Mouse (Mus musculus): Measurements from ENCODE around the gene Zbtb39. TPM values are rescaled to one million over a fixed set of nuclear protein-coding genes. Genes with fewer than 3 reads are reported as not detected.

Gene Zbtb39
- total RNA-seq (2012; rRNA removed) (4.8 and 5.1 TPM in 2 replicates), polyA plus RNA-seq (2012; ENCODE audit: insufficient read depth in 1 of 2, insufficient read length in 2 of 2, low read depth in 1 of 2, low replicate concordance in 2 of 2, missing spikeins in 1 of 2) (10 to 100 TPM in 1 of 2 experiments, not detected in 1; 11.0 TPM)

DNA sequence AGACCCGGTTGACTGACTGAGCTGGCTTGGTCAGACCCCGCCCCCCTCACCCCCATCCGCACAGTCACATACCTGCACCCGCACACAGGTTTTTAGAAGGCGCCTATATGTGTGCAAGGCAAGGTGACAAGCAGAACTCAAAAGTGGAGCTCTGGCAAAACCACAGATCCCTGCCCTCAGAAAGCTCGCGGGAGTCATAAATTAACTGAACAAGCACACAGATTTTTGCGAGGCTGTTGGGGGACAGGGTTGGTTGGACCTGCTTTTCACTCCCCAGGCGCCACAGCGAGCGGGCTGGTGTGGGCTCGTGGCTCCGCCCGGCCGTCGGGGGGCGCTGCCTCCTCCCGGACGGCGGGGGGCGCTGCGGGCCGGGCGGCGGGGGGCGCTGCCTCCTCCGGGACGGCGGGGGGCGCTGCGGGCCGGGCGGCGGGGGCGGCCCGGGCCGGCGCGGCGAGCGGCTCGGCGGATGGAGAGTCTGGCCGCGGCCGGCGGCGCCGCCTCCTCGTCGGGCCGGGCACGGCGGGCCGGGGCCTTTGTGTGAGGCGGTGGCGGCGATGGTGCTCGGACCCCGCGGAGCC, at the start of gene Zbtb39:
Zbtb39 (plus strand) TSS at position 456 of the 578 bp plus-strand sequence.
- H3K4me1 ChIP-seq (ENCODE audit: control insufficient read depth in 1 of 2, insufficient read depth in 2 of 2, low read length in 2 of 2) = peaks cover 5 to 23% of the 10 kb centered on the region in 2 experiments; a peak in 3 of 4 replicates
- DNase-seq (ENCODE audit: low read depth, low spot score) = peak; percentile 81

DNA sequence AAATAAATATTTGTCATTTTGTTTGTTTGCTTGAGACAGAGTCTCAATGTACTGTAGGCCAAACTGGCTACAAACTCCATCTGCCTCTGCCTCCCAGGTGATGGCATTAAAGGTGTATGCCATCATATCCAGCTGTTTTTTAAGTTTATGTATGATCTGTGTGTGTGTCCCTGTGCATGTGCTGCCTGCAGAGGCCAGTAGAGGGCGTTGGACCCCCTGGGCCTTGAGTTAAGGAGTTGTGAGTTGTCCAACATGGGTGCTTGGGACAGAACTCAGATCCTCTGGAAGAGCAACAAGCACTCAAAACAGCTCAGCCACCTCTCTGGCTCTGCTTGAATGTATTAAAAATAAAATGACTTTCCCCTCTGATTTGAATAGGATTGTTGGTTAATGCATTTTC, 48.3 kb upstream of the Zbtb39 start:
- H3K27ac ChIP-seq (ENCODE audit: control insufficient read depth, low read depth, low read length) = no peak overlapping the region
- DNase-seq (ENCODE audit: low read depth, low spot score) = peak; percentile 18
- no peaks in the 10 kb centered on the region for H3K27me3 ChIP-seq (ENCODE audit: control insufficient read depth in 1 of 2, insufficient read depth in 2 of 2, low read length in 2 of 2)
- no peaks in the 10 kb centered on the region for H3K79me2 ChIP-seq (ENCODE audit: control insufficient read depth, insufficient read depth, low read length, poor library complexity)
- no peaks in the 10 kb centered on the region; a peak in 2 of 4 replicates for H3K36me3 ChIP-seq (ENCODE audit: control insufficient read depth in 1 of 2, insufficient read depth in 2 of 2, low read length in 2 of 2)
- no peak overlapping the region for H3K4me3 ChIP-seq (ENCODE audit: control insufficient read depth in 1 of 2, insufficient read depth in 1 of 2, low read depth in 2 of 2, low read length in 2 of 2)
- H3K9me3 ChIP-seq (replicated peaks; ENCODE audit: insufficient read depth, low read length) = no peaks in the 10 kb centered on the region
- no peaks in the 10 kb centered on the region for H3K4me1 ChIP-seq (ENCODE audit: control insufficient read depth in 1 of 2, insufficient read depth in 2 of 2, low read length in 2 of 2)
- TF ChIP-seq POLR2A (IDR thresholded peaks at IDR 0.05; ENCODE audit: control insufficient read depth in 1 of 2, insufficient read depth in 1 of 2, low read depth in 1 of 2, low read length in 2 of 2, poor library complexity in 1 of 2) (no peak), UBTF (IDR thresholded peaks at IDR 0.05; ENCODE audit: borderline replicate concordance, insufficient read depth, low read depth, low read length) (no peak), CTCF (IDR thresholded peaks at IDR 0.05 in 2 of 3, conservative IDR thresholded peaks at IDR 0.05 in 1 of 3; ENCODE audit: control insufficient read depth in 1 of 3, insufficient read depth in 1 of 3, low read depth in 2 of 3, low read length in 3 of 3, poor library complexity in 1 of 3, severe bottlenecking in 1 of 3) (peak; percentile 30 to 50 (median 35))
- H3K9ac ChIP-seq (ENCODE audit: control insufficient read depth, low read depth, low read length, poor library complexity, severe bottlenecking) = no peak overlapping the region

More for the DNA sequence above, at the start of gene Zbtb39:
- Histone ChIP-seq H3K27ac (ENCODE audit: control insufficient read depth, low read depth, low read length) (peak within 1 kb of the TSS; percentile 73), H3K9me3 (replicated peaks; ENCODE audit: insufficient read depth, low read length) (no peaks in the 10 kb centered on the region), H3K27me3 (ENCODE audit: control insufficient read depth in 1 of 2, insufficient read depth in 2 of 2, low read length in 2 of 2) (no peaks in the 10 kb centered on the region), H3K4me3 (ENCODE audit: control insufficient read depth in 1 of 2, insufficient read depth in 1 of 2, low read depth in 2 of 2, low read length in 2 of 2) (peak within 1 kb of the TSS; percentile 69), H3K36me3 (ENCODE audit: control insufficient read depth in 1 of 2, insufficient read depth in 2 of 2, low read length in 2 of 2) (peaks cover 2 to 23% of the 10 kb centered on the region in 2 experiments; a peak in 2 of 4 replicates), H3K9ac (ENCODE audit: control insufficient read depth, low read depth, low read length, poor library complexity, severe bottlenecking) (peak within 1 kb of the TSS; percentile 90), H3K79me2 (ENCODE audit: control insufficient read depth, insufficient read depth, low read length, poor library complexity) (peaks cover 9% of the 10 kb centered on the region)
- TF ChIP-seq ZMIZ1 (IDR thresholded peaks at IDR 0.05; ENCODE audit: low read depth, low read length) (no peak), MAFK (IDR thresholded peaks at IDR 0.05; ENCODE audit: borderline replicate concordance, low read depth, low read length) (no peak), MYC (IDR thresholded peaks at IDR 0.05; ENCODE audit: low read depth, low read length) (no peak), TCF12 (IDR thresholded peaks at IDR 0.05; ENCODE audit: low read depth, low read length) (0 out of 2 replicates have a peak, but pooled peaks have one; percentile 16), POLR2AphosphoS5 (IDR thresholded peaks at IDR 0.05; ENCODE audit: borderline replicate concordance, low read depth, low read length) (no peak), TAL1 (IDR thresholded peaks at IDR 0.05; ENCODE audit: low read length) (no peak), MXI1 (IDR thresholded peaks at IDR 0.05; ENCODE audit: low read depth, low read length) (0 out of 2 replicates have a peak, but pooled peaks have one; percentile 50), NELFE (IDR thresholded peaks at IDR 0.05; ENCODE audit: low read depth, low read length) (peak; percentile 39; the same call in 1 of the 2 replicates), GABPA (IDR thresholded peaks at IDR 0.05; ENCODE audit: low read depth, low read length) (no peak), POLR2A (IDR thresholded peaks at IDR 0.05; ENCODE audit: control insufficient read depth in 1 of 2, insufficient read depth in 1 of 2, low read depth in 1 of 2, low read length in 2 of 2, poor library complexity in 1 of 2) (peak in 1 of 2 experiments; percentile 34; a peak in 1 of 4 replicates), MAZ (IDR thresholded peaks at IDR 0.05; ENCODE audit: low read depth, low read length) (peak; percentile 75; the same call in 1 of the 2 replicates), ZKSCAN1 (IDR thresholded peaks at IDR 0.05; ENCODE audit: low read depth, low read length) (no peak), SMC3 (IDR thresholded peaks at IDR 0.05; ENCODE audit: low read depth, low read length) (peak; percentile 25; the same call in 1 of the 2 replicates), SIN3A (IDR thresholded peaks at IDR 0.05; ENCODE audit: low read length) (peak; percentile 16; the same call in 1 of the 2 replicates), MAX (IDR thresholded peaks at IDR 0.05; ENCODE audit: low read length) (no peak), RCOR1 (IDR thresholded peaks at IDR 0.05; ENCODE audit: low read depth, low read length) (no peak), HCFC1 (IDR thresholded peaks at IDR 0.05; ENCODE audit: low read depth, low read length) (peak; percentile 53; the same call in 1 of the 2 replicates), CTCF (IDR thresholded peaks at IDR 0.05 in 2 of 3, conservative IDR thresholded peaks at IDR 0.05 in 1 of 3; ENCODE audit: control insufficient read depth in 1 of 3, insufficient read depth in 1 of 3, low read depth in 2 of 3, low read length in 3 of 3, poor library complexity in 1 of 3, severe bottlenecking in 1 of 3) (peak in 2 of 3 experiments; percentile 83 to 99; a peak in 5 of 6 replicates), CHD1 (IDR thresholded peaks at IDR 0.05; ENCODE audit: low read depth, low read length) (no peak)
